8 mouse cellular contexts compared by ENCODE assay signal in the genomic region with DNA sequence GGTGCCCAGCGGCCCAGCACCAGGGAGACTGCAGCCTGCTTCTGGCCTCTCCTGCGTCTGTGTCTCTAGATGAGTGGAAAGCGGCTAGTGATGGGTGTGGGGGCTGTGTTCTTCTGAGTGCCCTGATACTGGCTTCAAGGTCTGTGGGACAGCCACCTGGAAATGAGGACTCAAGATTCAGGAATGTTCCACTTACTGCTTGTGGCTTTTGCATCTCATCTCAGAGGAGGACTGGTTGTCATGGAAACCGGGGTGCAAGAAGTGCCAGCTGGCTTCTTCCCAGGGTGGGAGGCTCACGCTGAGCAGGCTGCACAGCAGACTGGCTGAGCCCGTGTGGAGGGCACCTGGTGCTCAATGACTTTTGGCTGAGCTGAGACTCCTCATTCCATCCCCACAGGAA.
A peak's percentile ranks its signal among the peaks of the same experiment; 100 is the strongest.
DNase-seq lines count a peak whose midpoint lies in the region; ATAC-seq and TF ChIP-seq lines count a peak whose summit lies in the region.

No protein-coding gene starts in this region.

- no peak overlapping the region for H3K4me2 ChIP-seq in liver, postnatal 0 days (ENCODE audit: low read depth, low read length)
- peak overlapping the region; percentile 36 for H3K4me2 ChIP-seq in forebrain, postnatal 0 days (ENCODE audit: low read depth)
- peak overlapping the region; percentile 10; the same call in 1 of the 2 replicates for H3K4me2 ChIP-seq in neural tube, embryonic 13.5 days

- H3K27ac ChIP-seq in liver, postnatal 0 days (ENCODE audit: low read depth): no peak overlapping the region
- peak overlapping the region; percentile 95 for H3K27ac ChIP-seq in forebrain, postnatal 0 days (ENCODE audit: low read depth, low read length)
- peak overlapping the region; percentile 86 for H3K27ac ChIP-seq in neural tube, embryonic 13.5 days (replicated peaks)

- TF ChIP-seq CTCF in liver, postnatal 0 days (IDR thresholded peaks at IDR 0.05; ENCODE audit: low read depth): no peak
- no peak for TF ChIP-seq CTCF in forebrain, postnatal 0 days (IDR thresholded peaks at IDR 0.05; ENCODE audit: low read depth)

- H3K9ac ChIP-seq in liver, postnatal 0 days (replicated peaks): no peak overlapping the region
- H3K9ac ChIP-seq in forebrain, postnatal 0 days: peak overlapping the region; percentile 43
- 0 out of 2 replicates have a peak overlapping the region, but pooled peaks have one; percentile 6 for H3K9ac ChIP-seq in neural tube, embryonic 13.5 days

- TF ChIP-seq EP300 in liver, postnatal 0 days (IDR thresholded peaks at IDR 0.05; ENCODE audit: low read depth): no peak

- no peaks in the 10 kb centered on the region for H3K36me3 ChIP-seq in liver, postnatal 0 days (replicated peaks; ENCODE audit: insufficient read depth, low read length)
- no peaks in the 10 kb centered on the region for H3K36me3 ChIP-seq in forebrain, postnatal 0 days (ENCODE audit: insufficient read depth)
- no peaks in the 10 kb centered on the region for H3K36me3 ChIP-seq in neural tube, embryonic 13.5 days

- no peak for ATAC-seq in liver, postnatal 0 days
- ATAC-seq in forebrain, postnatal 0 days: peak; percentile 70
- ATAC-seq in neural tube, embryonic 13.5 days (ENCODE audit: low read depth): peak; percentile 63; the same call in 1 of the 2 replicates

- peaks cover 37% of the 10 kb centered on the region for H3K27me3 ChIP-seq in liver, postnatal 0 days (ENCODE audit: insufficient read depth, low read length)
- no peaks in the 10 kb centered on the region for H3K27me3 ChIP-seq in forebrain, postnatal 0 days (ENCODE audit: insufficient read depth, low read length)
- peaks cover 13% of the 10 kb centered on the region for H3K27me3 ChIP-seq in neural tube, embryonic 13.5 days

- WGBS in liver, postnatal 0 days (ENCODE audit: insufficient replicate concordance): 28% methylated on average over 6 of the region's 6 CpGs
- 14% methylated on average over 6 of the region's 6 CpGs for WGBS in forebrain, postnatal 0 days
- WGBS in neural tube, embryonic 13.5 days: 25% methylated on average over 6 of the region's 6 CpGs

- no peaks in the 10 kb centered on the region for H3K9me3 ChIP-seq in liver, postnatal 0 days (ENCODE audit: low read length)
- H3K9me3 ChIP-seq in forebrain, postnatal 0 days (ENCODE audit: low read length): no peaks in the 10 kb centered on the region
- no peaks in the 10 kb centered on the region for H3K9me3 ChIP-seq in neural tube, embryonic 13.5 days

- no peak overlapping the region for H3K4me3 ChIP-seq in liver, postnatal 0 days (ENCODE audit: low read depth, low read length)
- no peak overlapping the region for H3K4me3 ChIP-seq in forebrain, postnatal 0 days (ENCODE audit: low read depth, low read length)
- no peak overlapping the region for H3K4me3 ChIP-seq in neural tube, embryonic 13.5 days

- peaks cover 6% of the 10 kb centered on the region for H3K4me1 ChIP-seq in liver, postnatal 0 days (ENCODE audit: insufficient read depth)
- H3K4me1 ChIP-seq in forebrain, postnatal 0 days (ENCODE audit: insufficient read depth): peaks cover 19% of the 10 kb centered on the region
- peaks cover 42% of the 10 kb centered on the region for H3K4me1 ChIP-seq in neural tube, embryonic 13.5 days (replicated peaks)

- peak; percentile 29 for DNase-seq in liver
- DNase-seq in liver, postnatal 0 days: no peak
- DNase-seq in cerebellum, adult 18-20 months: peak; percentile 95 to 97
- peak; percentile 98 for DNase-seq in forebrain, postnatal 0 days
- DNase-seq in left cerebral cortex, adult 8-10 months (ENCODE audit: low spot score in 2 of 2): peak; percentile 77 to 96
- no peak for DNase-seq in thymus, postnatal 25 days
- DNase-seq in spleen, postnatal 10 days (ENCODE audit: low spot score in 2 of 2): no peak

Comparison
In these comparisons a context has a peak if more than half of its experiments do, and no peak if none do; other contexts are left out.
1. DNase-seq: peak in liver (single experiment), cerebellum, adult 18-20 months (2 of 2), forebrain, postnatal 0 days (single experiment) and left cerebral cortex, adult 8-10 months (2 of 2); none in liver, postnatal 0 days (single experiment), thymus, postnatal 25 days (single experiment) and spleen, postnatal 10 days (0 of 2).